ENCODE assay signal across 20 mouse cellular contexts in genomic region chr3:33073905-33074265, GRCm38 (mm10).
DNase-seq lines count a peak whose midpoint lies in the region; ATAC-seq and TF ChIP-seq lines count a peak whose summit lies in the region.
"Had no signal": no experiment of that assay in that cellular context is flagged by ENCODE, and none has a peak within 500 bp of the region (broad histone marks: within the 10 kb centered on the region; RNA-seq: fewer than 3 reads in every experiment).

No protein-coding gene starts in this region.

- no peaks in the 10 kb centered on the region for H3K36me3 ChIP-seq in forebrain, embryonic 13.5 days (ENCODE audit: poor library complexity, severe bottlenecking)
- H3K36me3 ChIP-seq in forebrain, embryonic 11.5 days (ENCODE audit: control insufficient read depth, insufficient read depth, low read length): no peaks in the 10 kb centered on the region
- no peaks in the 10 kb centered on the region for H3K36me3 ChIP-seq in hindbrain, embryonic 14.5 days (replicated peaks; ENCODE audit: control insufficient read depth, insufficient read depth)
- H3K36me3 ChIP-seq in hindbrain, postnatal 0 days (ENCODE audit: insufficient read depth, low read length): no peaks in the 10 kb centered on the region
- H3K36me3 ChIP-seq: embryonic facial prominence, embryonic 13.5 days; heart, embryonic 10.5 days; limb, embryonic 15.5 days; liver, embryonic 15.5 days had no signal

- H3K27me3 ChIP-seq in forebrain, embryonic 13.5 days: no peaks in the 10 kb centered on the region
- H3K27me3 ChIP-seq in forebrain, embryonic 11.5 days (ENCODE audit: control insufficient read depth, insufficient read depth, low read length): no peaks in the 10 kb centered on the region
- no peaks in the 10 kb centered on the region for H3K27me3 ChIP-seq in hindbrain, embryonic 14.5 days (ENCODE audit: control insufficient read depth, insufficient read depth, low read length)
- no peaks in the 10 kb centered on the region for H3K27me3 ChIP-seq in hindbrain, postnatal 0 days (ENCODE audit: insufficient read depth, low read length)
- H3K27me3 ChIP-seq: embryonic facial prominence, embryonic 13.5 days; limb, embryonic 15.5 days; liver, embryonic 15.5 days had no signal

- peak overlapping the region; percentile 35; the same call in 1 of the 2 replicates for H3K27ac ChIP-seq in forebrain, embryonic 13.5 days
- no peak overlapping the region for H3K27ac ChIP-seq in forebrain, embryonic 11.5 days (ENCODE audit: low read depth, low read length)
- H3K27ac ChIP-seq in hindbrain, embryonic 14.5 days: peak overlapping the region; percentile 18; the same call in 1 of the 2 replicates
- peak overlapping the region; percentile 17; the same call in 1 of the 2 replicates for H3K27ac ChIP-seq in hindbrain, postnatal 0 days
- H3K27ac ChIP-seq: embryonic facial prominence, embryonic 13.5 days; heart, embryonic 10.5 days; kidney, postnatal 0 days; limb, embryonic 15.5 days; liver, embryonic 15.5 days had no signal

- no peak overlapping the region for H3K4me2 ChIP-seq in forebrain, embryonic 13.5 days
- no peak overlapping the region for H3K4me2 ChIP-seq in forebrain, embryonic 11.5 days (ENCODE audit: low read depth, low read length, severe bottlenecking)
- no peak overlapping the region for H3K4me2 ChIP-seq in hindbrain, embryonic 14.5 days (replicated peaks)
- no peak overlapping the region for H3K4me2 ChIP-seq in hindbrain, postnatal 0 days (ENCODE audit: low read depth, low read length)
- H3K4me2 ChIP-seq: embryonic facial prominence, embryonic 13.5 days; limb, embryonic 15.5 days; liver, embryonic 15.5 days had no signal

- no peak overlapping the region for H3K9ac ChIP-seq in forebrain, embryonic 13.5 days
- H3K9ac ChIP-seq in forebrain, embryonic 11.5 days (ENCODE audit: low read length): no peak overlapping the region
- no peak overlapping the region for H3K9ac ChIP-seq in hindbrain, embryonic 14.5 days
- no peak overlapping the region for H3K9ac ChIP-seq in hindbrain, postnatal 0 days (replicated peaks; ENCODE audit: low read length)
- H3K9ac ChIP-seq: embryonic facial prominence, embryonic 13.5 days; limb, embryonic 15.5 days; liver, embryonic 15.5 days had no signal

- no peak for ATAC-seq in forebrain, embryonic 13.5 days
- ATAC-seq in forebrain, embryonic 11.5 days (replicated peaks; ENCODE audit: low FRiP score): no peak
- 0 out of 2 replicates have a peak, but pooled peaks have one; percentile 42 for ATAC-seq in hindbrain, embryonic 14.5 days (ENCODE audit: low FRiP score)
- no peak; the same call in none of the 2 replicates for ATAC-seq in hindbrain, postnatal 0 days

- H3K4me1 ChIP-seq in forebrain, embryonic 13.5 days: peaks cover 17% of the 10 kb centered on the region
- H3K4me1 ChIP-seq in forebrain, embryonic 11.5 days (replicated peaks; ENCODE audit: control insufficient read depth, insufficient read depth, low read length): no peaks in the 10 kb centered on the region
- no peaks in the 10 kb centered on the region for H3K4me1 ChIP-seq in lung, adult 2 months (ENCODE audit: control insufficient read depth, insufficient read depth, low read length)
- H3K4me1 ChIP-seq in hindbrain, embryonic 14.5 days (replicated peaks; ENCODE audit: control insufficient read depth, insufficient read depth, low read length): no peaks in the 10 kb centered on the region
- no peaks in the 10 kb centered on the region; the same call in 1 of the 2 replicates for H3K4me1 ChIP-seq in hindbrain, postnatal 0 days (ENCODE audit: insufficient read depth, low read length)
- H3K4me1 ChIP-seq: embryonic facial prominence, embryonic 13.5 days; heart, embryonic 10.5 days; limb, embryonic 15.5 days; liver, embryonic 15.5 days had no signal

- intact Hi-C loops in gastrocnemius, postnatal 36 days (cut with DNase I): no loop called here

- no peak for TF ChIP-seq CTCF in lung, adult 2 months (IDR thresholded peaks at IDR 0.05; ENCODE audit: insufficient read depth, low read length)
- no peak for TF ChIP-seq CTCF in hindbrain, postnatal 0 days (IDR thresholded peaks at IDR 0.05; ENCODE audit: low read depth)

- no peak for DNase-seq in forebrain, embryonic 11.5 days (ENCODE audit: low spot score)
- peak; percentile 2 for DNase-seq in lung, adult 2 months
- DNase-seq in lung, postnatal 14 days: no peak
- no peak for DNase-seq in hindbrain, embryonic 14.5 days (ENCODE audit: low spot score)
- DNase-seq in hindbrain, postnatal 0 days (ENCODE audit: low spot score): no peak
- DNase-seq in gastrocnemius, postnatal 36 days: no peak
- DNase-seq: adrenal gland, adult 8-10 months; B cell, adult 2 months; cerebellum, adult 11 months; gastrocnemius, postnatal 25 days; kidney, adult 11 months; layer of hippocampus, postnatal 36 days; right cerebral cortex, postnatal 4 days; thymus, adult 2 months had no signal

- no peak overlapping the region for H3K4me3 ChIP-seq in forebrain, embryonic 13.5 days
- H3K4me3 ChIP-seq in forebrain, embryonic 11.5 days (ENCODE audit: low read depth, low read length): no peak overlapping the region
- no peak overlapping the region for H3K4me3 ChIP-seq in lung, adult 2 months (replicated peaks; ENCODE audit: extremely low read depth, low read depth, low read length)
- H3K4me3 ChIP-seq in hindbrain, embryonic 14.5 days (replicated peaks; ENCODE audit: low read length): no peak overlapping the region
- H3K4me3 ChIP-seq in hindbrain, postnatal 0 days (ENCODE audit: low read length): no peak overlapping the region
- H3K4me3 ChIP-seq: embryonic facial prominence, embryonic 13.5 days; heart, embryonic 10.5 days; limb, embryonic 15.5 days; liver, embryonic 15.5 days had no signal

- TF ChIP-seq POLR2A in lung, adult 2 months (IDR thresholded peaks at IDR 0.05; ENCODE audit: borderline replicate concordance, extremely low read depth, low read depth, low read length): no peak

- no peaks in the 10 kb centered on the region for H3K9me3 ChIP-seq in forebrain, embryonic 13.5 days (replicated peaks)
- H3K9me3 ChIP-seq in forebrain, embryonic 11.5 days (ENCODE audit: control insufficient read depth, low read length): no peaks in the 10 kb centered on the region
- no peaks in the 10 kb centered on the region for H3K9me3 ChIP-seq in hindbrain, embryonic 14.5 days (ENCODE audit: control insufficient read depth, low read length)
- H3K9me3 ChIP-seq in hindbrain, postnatal 0 days (ENCODE audit: low read length): no peaks in the 10 kb centered on the region
- H3K9me3 ChIP-seq: embryonic facial prominence, embryonic 13.5 days; heart, embryonic 10.5 days; limb, embryonic 15.5 days; liver, embryonic 15.5 days had no signal

- 63% methylated on average over 1 of the region's 1 CpGs for WGBS in forebrain, embryonic 13.5 days
- 78% methylated on average over 1 of the region's 1 CpGs for WGBS in forebrain, embryonic 11.5 days
- 69% methylated on average over 1 of the region's 1 CpGs for WGBS in lung, adult 2 months
- 76% methylated on average over 1 of the region's 1 CpGs for WGBS in hindbrain, embryonic 14.5 days
- WGBS in hindbrain, postnatal 0 days: 45% methylated on average over 1 of the region's 1 CpGs
